Mouse (Mus musculus): ENCODE measurements around the gene Ube2e1. TPM values are rescaled to one million over a fixed set of nuclear protein-coding genes. Genes with fewer than 3 reads are reported as not detected.

Gene Ube2e1
- polyA plus RNA-seq (2015; fragmentation: Illumina TruSeq; extraction: RNeasy Lipid Tissue Mini Kit (QIAGEN cat#74804); ENCODE audit: insufficient read depth, low read depth, low replicate concordance): 13.7 TPM

GRCm38 (mm10) chr14:18331693-18332131, at the start of gene Ube2e1:
Ube2e1 (minus strand) TSS chr14:18331859.

GRCm38 (mm10) chr14:18270529-18271441, 60.9 kb downstream of the Ube2e1 start, which contains the start of the genes Nkiras1 and Rpl15:
Nkiras1 (plus strand) TSS chr14:18271136.
Rpl15 (minus strand) TSS chr14:18271391.

GRCm38 (mm10) chr14:18238750-18239731, 92.6 kb downstream of the Ube2e1 start, which contains the start of gene Nr1d2:
Nr1d2 (minus strand) TSS chr14:18239127.

Other genes with a start within 250 kb of the Ube2e1 start
- gene Nr1d2, start 92.7 kb downstream of the Ube2e1 start, polyA plus RNA-seq (2015; fragmentation: Illumina TruSeq; extraction: RNeasy Lipid Tissue Mini Kit (QIAGEN cat#74804); ENCODE audit: insufficient read depth, low read depth, low replicate concordance): 5.7 TPM
- 7.2 TPM for gene Nkiras1, start 60.7 kb downstream of the Ube2e1 start, polyA plus RNA-seq (2015; fragmentation: Illumina TruSeq; extraction: RNeasy Lipid Tissue Mini Kit (QIAGEN cat#74804); ENCODE audit: insufficient read depth, low read depth, low replicate concordance)
- gene Rpl15, start 60.5 kb downstream of the Ube2e1 start, polyA plus RNA-seq (2015; fragmentation: Illumina TruSeq; extraction: RNeasy Lipid Tissue Mini Kit (QIAGEN cat#74804); ENCODE audit: insufficient read depth, low read depth, low replicate concordance): 342 TPM